Mouse (Mus musculus) heart, embryonic 12.5 days (tissue): Measurements from ENCODE around the gene Cacna1h. TPM values are rescaled to one million over a fixed set of nuclear protein-coding genes. Genes with fewer than 3 reads are reported as not detected.

Experiments used
- ATAC-seq: fragments of 200-750 bp; cut with Nextera tagmentation; 2 replicates; pipeline ENCODE4 v1.8.0; 2017; ENCODE audit warnings: moderate TSS enrichment, moderate library complexity; ENCODE audit not compliant: insufficient number of reproducible peaks, low FRiP score
- H3K27ac ChIP-seq: fragments of 300-500 bp; sonication (generic); 2 replicates; pipeline ENCODE4 v1.5.1; 2016; ENCODE audit warnings: mild to moderate bottlenecking, moderate library complexity; ENCODE audit not compliant: poor library complexity, severe bottlenecking
- H3K27me3 ChIP-seq: fragments of 300-500 bp; sonication (generic); replicated peaks from 2 replicates; pipeline ENCODE4 v1.6.1; 2016; ENCODE audit warnings: mild to moderate bottlenecking, moderate library complexity
- H3K36me3 ChIP-seq: fragments of 300-500 bp; sonication (generic); 2 replicates; pipeline ENCODE4 v1.6.1; 2016; ENCODE audit warnings: mild to moderate bottlenecking, moderate library complexity
- H3K4me1 ChIP-seq: fragments of 300-500 bp; sonication (generic); replicated peaks from 2 replicates; pipeline ENCODE4 v1.6.1; 2016; ENCODE audit warnings: mild to moderate bottlenecking
- H3K4me2 ChIP-seq: fragments of 300-500 bp; sonication (generic); 2 replicates; pipeline ENCODE4 v1.6.1; 2016; ENCODE audit warnings: mild to moderate bottlenecking, moderate library complexity
- H3K4me3 ChIP-seq: fragments of 300-500 bp; sonication (generic); 2 replicates; pipeline ENCODE4 v1.5.1; 2016; ENCODE audit warnings: mild to moderate bottlenecking
- H3K9ac ChIP-seq: fragments of 300-500 bp; sonication (generic); 2 replicates; pipeline ENCODE4 v1.6.1; 2016; ENCODE audit warnings: mild to moderate bottlenecking, moderate library complexity
- H3K9me3 ChIP-seq: fragments of 300-500 bp; sonication (generic); replicated peaks from 2 replicates; pipeline ENCODE4 v1.6.1; 2016; ENCODE audit warnings: mild to moderate bottlenecking, moderate library complexity
- WGBS: fragments of 180-500 bp; shearing (Covaris S2); methylation state at CpG from one replicate; pipeline ENCODE4 v1.1.7; 2016; 5-methylcytosine and 5-hydroxymethylcytosine counted together
- polyA plus RNA-seq: library from polyadenylated mRNA; unstranded; fragments of >200 nt; fragmentation: Nextera tagmentation; extraction: Ambion mirVana; gene quantifications from 2 replicates; pipeline ENCODE4 v1.2.1, GENCODE M21; 2016

Cacna1h gene
- polyA plus RNA-seq, 1 experiment from 2014 or later = 13.5 TPM

DNA sequence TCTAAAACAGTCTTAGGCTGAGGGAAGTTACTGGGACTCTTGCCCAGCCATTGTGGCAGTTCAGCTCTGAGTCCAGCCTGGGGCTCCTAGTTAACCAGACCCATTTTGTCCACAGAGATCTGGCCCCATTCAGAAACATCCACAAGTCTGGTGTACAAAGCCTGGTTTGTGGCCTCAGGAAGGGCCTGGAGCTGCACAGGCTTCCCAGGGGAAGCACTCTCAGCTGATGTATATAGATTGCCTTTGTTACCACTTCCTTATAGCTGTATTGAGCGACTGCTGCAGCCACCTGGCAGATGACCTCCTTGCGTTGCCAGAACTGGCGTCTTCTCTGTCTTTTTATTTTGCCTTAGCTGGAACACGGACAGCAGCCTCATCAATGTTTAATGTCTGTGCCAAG lies 11.5 kb upstream of the Cacna1h start:
- no peak overlapping the region for H3K4me3 ChIP-seq
- H3K9ac ChIP-seq = no peak overlapping the region
- peaks cover 9% of the 10 kb centered on the region for H3K4me1 ChIP-seq
- no peak overlapping the region for H3K27ac ChIP-seq
- no peaks in the 10 kb centered on the region for H3K9me3 ChIP-seq
- H3K27me3 ChIP-seq = no peaks in the 10 kb centered on the region
- ATAC-seq = no peak
- 62% methylated on average over 4 of the region's 4 CpGs for WGBS
- no peak overlapping the region for H3K4me2 ChIP-seq
- no peaks in the 10 kb centered on the region for H3K36me3 ChIP-seq

- WGBS = 66% methylated on average over 3 of the region's 3 CpGs
- ATAC-seq = no peak
These were observed 9.3 kb upstream of the Cacna1h start for GRCm38 (mm10) chr17:25442889-25443288.

DNA sequence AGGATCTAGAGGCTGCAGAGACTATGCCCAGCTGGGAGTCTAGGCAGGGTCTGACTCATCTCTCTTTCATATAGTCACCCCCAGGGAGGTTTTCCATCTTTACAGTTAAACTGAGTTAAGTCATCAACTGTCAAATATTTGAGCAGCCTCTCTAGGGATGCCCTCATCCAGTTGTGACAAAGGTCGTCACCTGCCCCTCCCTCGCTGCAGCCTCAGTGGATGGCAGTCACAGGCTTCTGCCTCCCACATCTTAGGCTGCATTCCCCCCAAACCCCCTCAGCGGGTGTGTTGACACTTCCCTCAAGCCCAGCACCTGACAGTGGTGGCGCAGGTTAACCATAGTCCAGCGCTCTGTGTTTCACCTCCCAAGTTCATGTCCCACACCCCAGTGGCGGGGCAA lies 7.8 kb upstream of the Cacna1h start:
- ATAC-seq = no peak
- Histone ChIP-seq H3K4me1 (peaks cover 15% of the 10 kb centered on the region), H3K9ac (no peak overlapping the region), H3K36me3 (no peaks in the 10 kb centered on the region), H3K4me3 (no peak overlapping the region), H3K4me2 (no peak overlapping the region), H3K9me3 (no peaks in the 10 kb centered on the region), H3K27me3 (no peaks in the 10 kb centered on the region), H3K27ac (no peak overlapping the region)
- 71% methylated on average over 6 of the region's 6 CpGs for WGBS

More at GRCm38 (mm10) chr17:25442889-25443288, 9.3 kb upstream of the Cacna1h start:
- H3K9me3 ChIP-seq = no peaks in the 10 kb centered on the region
- H3K9ac ChIP-seq = no peak overlapping the region
- H3K27ac ChIP-seq = no peak overlapping the region
- H3K4me3 ChIP-seq = no peak overlapping the region
- H3K4me1 ChIP-seq = peaks cover 12% of the 10 kb centered on the region
- no peak overlapping the region for H3K4me2 ChIP-seq
- H3K27me3 ChIP-seq = no peaks in the 10 kb centered on the region
- H3K36me3 ChIP-seq = no peaks in the 10 kb centered on the region

GRCm38 (mm10) chr17:25433223-25433616 lies 363 bp downstream of the Cacna1h start:
- WGBS = 1% methylated on average over 40 of the region's 40 CpGs
- H3K27ac ChIP-seq = peak overlapping the region; percentile 87
- H3K36me3 ChIP-seq = 0 out of 2 replicates have a peak, but pooled peaks cover 3% of the 10 kb centered on the region
- peaks cover 71% of the 10 kb centered on the region for H3K4me1 ChIP-seq
- H3K4me2 ChIP-seq = peak overlapping the region; percentile 77
- H3K27me3 ChIP-seq = 0 out of 2 replicates have a peak, but pooled peaks cover 6% of the 10 kb centered on the region
- peak; percentile 19 for ATAC-seq
- H3K9me3 ChIP-seq = no peaks in the 10 kb centered on the region
- H3K9ac ChIP-seq = peak overlapping the region; percentile 89
- peak overlapping the region; percentile 81 for H3K4me3 ChIP-seq

GRCm38 (mm10) chr17:25432433-25433181 lies 976 bp downstream of the Cacna1h start:
- Histone ChIP-seq H3K4me1 (peaks cover 71% of the 10 kb centered on the region), H3K4me2 (peak overlapping the region; percentile 77), H3K27ac (peak overlapping the region; percentile 87), H3K4me3 (peak overlapping the region; percentile 81), H3K9me3 (no peaks in the 10 kb centered on the region), H3K27me3 (0 out of 2 replicates have a peak, but pooled peaks cover 6% of the 10 kb centered on the region), H3K9ac (peak overlapping the region; percentile 89), H3K36me3 (peaks cover 6% of the 10 kb centered on the region; the same call in 1 of the 2 replicates)
- WGBS = 1% methylated on average over 53 of the region's 53 CpGs
- ATAC-seq = no peak

DNA sequence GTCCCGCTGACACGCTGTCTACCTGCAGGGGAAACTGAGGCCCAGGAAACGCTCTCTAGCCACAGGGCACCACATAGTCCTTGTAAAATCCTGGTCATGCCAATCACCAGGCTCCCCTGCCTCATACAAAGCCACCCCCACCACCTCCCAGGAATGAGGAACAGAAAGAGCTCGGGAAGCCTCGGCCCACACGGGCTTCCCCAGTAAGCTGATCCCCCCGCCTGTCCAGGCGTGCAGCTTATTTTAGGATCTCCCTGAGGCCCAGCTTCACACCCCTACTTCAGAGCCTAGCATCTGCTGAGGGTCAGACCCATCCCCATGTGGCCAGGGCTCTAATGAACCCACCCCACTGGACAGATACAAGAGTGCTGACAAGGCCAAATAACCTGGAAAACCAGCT lies 3.0 kb downstream of the Cacna1h start:
- ATAC-seq = no peak
- Histone ChIP-seq H3K9me3 (no peaks in the 10 kb centered on the region), H3K4me3 (peak overlapping the region; percentile 81; the same call in 1 of the 2 replicates), H3K36me3 (peaks cover 6% of the 10 kb centered on the region; the same call in 1 of the 2 replicates), H3K27me3 (0 out of 2 replicates have a peak, but pooled peaks cover 6% of the 10 kb centered on the region), H3K4me1 (peaks cover 88% of the 10 kb centered on the region), H3K27ac (peak overlapping the region; percentile 58), H3K9ac (peak overlapping the region; percentile 40), H3K4me2 (peak overlapping the region; percentile 77)
- WGBS = 34% methylated on average over 8 of the region's 8 CpGs

DNA sequence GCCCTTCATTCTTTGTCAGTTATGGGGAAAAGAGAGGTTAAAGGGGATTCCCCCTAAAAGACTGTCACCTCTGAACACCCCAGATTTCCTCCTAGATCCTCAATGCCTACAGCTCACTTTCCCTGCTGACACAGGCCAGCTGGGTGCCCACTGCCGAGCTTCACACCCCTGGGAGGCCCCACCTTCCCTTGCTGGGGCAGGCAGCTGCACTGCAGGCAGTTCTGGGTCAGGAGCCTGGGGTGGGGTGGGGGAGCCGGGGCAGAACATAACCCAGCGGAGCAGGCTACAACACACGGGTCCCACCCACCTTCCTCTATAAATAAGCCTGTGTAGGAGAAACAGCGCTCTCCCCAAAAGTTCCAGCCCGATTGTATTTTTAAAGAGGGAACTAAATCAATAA lies 3.7 kb downstream of the Cacna1h start:
- peak overlapping the region; percentile 6; the same call in 1 of the 2 replicates for H3K4me3 ChIP-seq
- peaks cover 6% of the 10 kb centered on the region; the same call in 1 of the 2 replicates for H3K36me3 ChIP-seq
- peak overlapping the region; percentile 40; the same call in 1 of the 2 replicates for H3K9ac ChIP-seq
- 0 out of 2 replicates have a peak, but pooled peaks cover 6% of the 10 kb centered on the region for H3K27me3 ChIP-seq
- H3K27ac ChIP-seq = peak overlapping the region; percentile 58
- WGBS = 33% methylated on average over 6 of the region's 6 CpGs
- peak overlapping the region; percentile 77 for H3K4me2 ChIP-seq
- peaks cover 88% of the 10 kb centered on the region for H3K4me1 ChIP-seq
- no peak for ATAC-seq
- no peaks in the 10 kb centered on the region for H3K9me3 ChIP-seq

DNA sequence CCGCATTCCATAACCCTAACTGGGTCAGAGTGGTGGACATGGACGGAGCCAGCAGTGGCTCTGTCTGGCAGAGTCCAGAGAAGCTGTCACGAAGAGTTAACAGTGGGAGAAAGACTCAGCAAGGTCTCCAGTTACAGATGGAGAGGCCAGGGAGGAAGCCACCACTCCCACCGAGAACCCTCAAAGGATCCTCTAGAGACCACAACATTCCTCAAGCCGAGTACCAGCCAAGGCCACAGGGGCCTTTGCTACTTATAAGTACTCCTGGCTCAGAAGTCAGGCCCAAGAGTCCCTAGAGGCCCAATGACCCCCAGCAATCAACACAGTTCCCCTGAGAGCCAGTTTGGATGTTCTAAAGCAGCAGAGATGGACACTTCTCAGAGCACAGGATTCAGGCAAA lies 4.3 kb downstream of the Cacna1h start:
- Histone ChIP-seq H3K4me1 (peaks cover 88% of the 10 kb centered on the region), H3K4me2 (peak overlapping the region; percentile 77), H3K27ac (peak overlapping the region; percentile 58)

GRCm38 (mm10) chr17:25427441-25427840 lies 6.1 kb downstream of the Cacna1h start:
- 22% methylated on average over 10 of the region's 10 CpGs for WGBS
- Histone ChIP-seq H3K36me3 (peaks cover 20% of the 10 kb centered on the region), H3K9ac (peak overlapping the region; percentile 42; the same call in 1 of the 2 replicates), H3K9me3 (no peaks in the 10 kb centered on the region), H3K27ac (peak overlapping the region; percentile 50), H3K4me1 (peaks cover 98% of the 10 kb centered on the region), H3K27me3 (0 out of 2 replicates have a peak, but pooled peaks cover 6% of the 10 kb centered on the region), H3K4me3 (no peak overlapping the region), H3K4me2 (no peak overlapping the region)
- ATAC-seq = peak; percentile 53

More for the DNA sequence above, 4.3 kb downstream of the Cacna1h start:
- H3K9ac ChIP-seq = peak overlapping the region; percentile 40; the same call in 1 of the 2 replicates
- H3K36me3 ChIP-seq = peaks cover 6% of the 10 kb centered on the region; the same call in 1 of the 2 replicates
- no peak overlapping the region for H3K4me3 ChIP-seq
- H3K27me3 ChIP-seq = 0 out of 2 replicates have a peak, but pooled peaks cover 6% of the 10 kb centered on the region
- no peaks in the 10 kb centered on the region for H3K9me3 ChIP-seq
- ATAC-seq = no peak
- 39% methylated on average over 5 of the region's 5 CpGs for WGBS

DNA sequence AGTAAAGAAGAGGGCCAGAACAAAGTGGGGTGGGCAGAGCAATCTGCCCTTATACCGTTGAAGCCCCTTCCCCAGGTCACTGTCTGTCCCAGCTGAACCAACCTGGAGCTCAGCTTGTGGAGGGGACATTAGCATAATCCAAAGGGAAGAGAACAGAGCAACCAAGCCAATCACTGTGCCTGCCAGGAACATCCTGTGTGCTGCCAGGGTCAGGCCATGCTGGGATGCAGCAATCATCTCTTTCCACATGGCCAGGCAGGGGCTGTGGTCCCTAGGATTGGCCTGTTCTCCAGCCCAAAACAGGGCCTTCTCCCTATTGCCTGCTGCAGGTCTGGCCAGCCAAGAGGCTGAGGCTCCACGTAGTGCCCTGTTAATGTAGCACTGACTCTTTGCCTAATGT lies 7.6 kb downstream of the Cacna1h start:
- H3K36me3 ChIP-seq = peaks cover 30% of the 10 kb centered on the region
- H3K4me3 ChIP-seq = no peak overlapping the region
- ATAC-seq = no peak
- H3K4me2 ChIP-seq = no peak overlapping the region
- no peak overlapping the region for H3K9ac ChIP-seq
- peaks cover 97% of the 10 kb centered on the region for H3K4me1 ChIP-seq
- 77% methylated on average over 2 of the region's 2 CpGs for WGBS
- H3K9me3 ChIP-seq = no peaks in the 10 kb centered on the region
- H3K27me3 ChIP-seq = no peaks in the 10 kb centered on the region
- H3K27ac ChIP-seq = no peak overlapping the region

DNA sequence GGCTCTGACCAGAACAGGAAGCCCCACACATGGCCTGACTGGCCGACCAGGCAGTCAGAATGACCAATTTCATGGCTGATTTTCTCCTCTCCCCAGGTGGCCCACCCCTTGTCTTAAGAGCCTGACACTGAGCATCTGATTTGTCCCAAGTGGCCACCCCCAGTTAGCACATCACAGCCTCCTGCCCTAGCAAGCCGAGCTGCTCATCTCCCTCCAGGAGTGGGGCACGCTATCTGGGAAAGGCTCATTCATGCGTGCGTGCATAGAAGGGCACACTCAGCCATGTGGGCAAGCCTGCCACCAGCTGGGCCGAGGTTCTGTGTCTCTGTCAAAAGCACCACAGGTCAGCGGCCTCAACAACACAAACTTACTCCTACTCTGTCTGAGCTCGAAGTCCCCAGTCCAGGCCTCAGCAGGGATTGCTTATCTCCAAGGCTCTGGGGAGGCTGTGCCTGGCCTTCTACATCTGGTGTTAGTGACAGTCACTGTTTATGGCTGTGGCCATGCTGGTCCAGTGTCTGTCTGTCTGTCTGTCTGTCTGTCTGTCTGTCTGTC lies 9.0 kb downstream of the Cacna1h start:
- Histone ChIP-seq H3K4me2 (no peak overlapping the region), H3K9me3 (no peaks in the 10 kb centered on the region), H3K27me3 (no peaks in the 10 kb centered on the region), H3K4me1 (peaks cover 97% of the 10 kb centered on the region), H3K36me3 (peaks cover 31% of the 10 kb centered on the region), H3K9ac (peak overlapping the region; percentile 4; the same call in 1 of the 2 replicates), H3K27ac (peak overlapping the region; percentile 5; the same call in 1 of the 2 replicates), H3K4me3 (no peak overlapping the region)
- 33% methylated on average over 8 of the region's 8 CpGs for WGBS
- ATAC-seq = no peak
